Mouse (Mus musculus) heart, embryonic 10.5 days (tissue): ENCODE results near the gene Gm20661. TPM values are rescaled to one million over a fixed set of nuclear protein-coding genes. Genes with fewer than 3 reads are reported as not detected.
A peak's percentile ranks its signal among the peaks of the same experiment; 100 is the strongest.

Experiments used
- DNase-seq: peaks from one replicate; pipeline ENCODE4 v3.0.0-alpha.2; 2017; ENCODE audit warnings: low spot score
- H3K27ac ChIP-seq: fragments of 300-500 bp; sonication (generic); 2 replicates; pipeline ENCODE4 v1.5.1; 2016; ENCODE audit warnings: mild to moderate bottlenecking
- H3K27me3 ChIP-seq: fragments of 300-500 bp; sonication (generic); 2 replicates; pipeline ENCODE4 v1.6.1; 2016; ENCODE audit warnings: mild to moderate bottlenecking; ENCODE audit not compliant: poor library complexity, insufficient read depth, severe bottlenecking
- H3K36me3 ChIP-seq: fragments of 300-500 bp; sonication (generic); 2 replicates; pipeline ENCODE4 v1.6.1; 2016; ENCODE audit warnings: mild to moderate bottlenecking, moderate library complexity
- H3K4me1 ChIP-seq: fragments of 300-500 bp; sonication (generic); 2 replicates; pipeline ENCODE4 v1.6.1; 2016; ENCODE audit warnings: mild to moderate bottlenecking
- H3K4me3 ChIP-seq: fragments of 300-500 bp; sonication (generic); 2 replicates; pipeline ENCODE4 v1.5.1; 2016; ENCODE audit warnings: mild to moderate bottlenecking, moderate library complexity
- H3K9me3 ChIP-seq: fragments of 300-500 bp; sonication (generic); 2 replicates; pipeline ENCODE4 v1.6.1; 2016; ENCODE audit warnings: mild to moderate bottlenecking, moderate library complexity
- WGBS: fragments of 180-500 bp; shearing (Covaris S2); methylation state at CpG from one replicate; pipeline ENCODE4 v1.1.7; 2016; 5-methylcytosine and 5-hydroxymethylcytosine counted together
- polyA plus RNA-seq: library from polyadenylated mRNA; unstranded; fragments of >200 nt; fragmentation: Nextera tagmentation; extraction: Ambion mirVana; gene quantifications from 2 replicates; pipeline ENCODE4 v1.2.1, GENCODE M21; 2016

The Gm20661 gene
- polyA plus RNA-seq = 2.2 and 3.4 TPM in 2 replicates

DNA sequence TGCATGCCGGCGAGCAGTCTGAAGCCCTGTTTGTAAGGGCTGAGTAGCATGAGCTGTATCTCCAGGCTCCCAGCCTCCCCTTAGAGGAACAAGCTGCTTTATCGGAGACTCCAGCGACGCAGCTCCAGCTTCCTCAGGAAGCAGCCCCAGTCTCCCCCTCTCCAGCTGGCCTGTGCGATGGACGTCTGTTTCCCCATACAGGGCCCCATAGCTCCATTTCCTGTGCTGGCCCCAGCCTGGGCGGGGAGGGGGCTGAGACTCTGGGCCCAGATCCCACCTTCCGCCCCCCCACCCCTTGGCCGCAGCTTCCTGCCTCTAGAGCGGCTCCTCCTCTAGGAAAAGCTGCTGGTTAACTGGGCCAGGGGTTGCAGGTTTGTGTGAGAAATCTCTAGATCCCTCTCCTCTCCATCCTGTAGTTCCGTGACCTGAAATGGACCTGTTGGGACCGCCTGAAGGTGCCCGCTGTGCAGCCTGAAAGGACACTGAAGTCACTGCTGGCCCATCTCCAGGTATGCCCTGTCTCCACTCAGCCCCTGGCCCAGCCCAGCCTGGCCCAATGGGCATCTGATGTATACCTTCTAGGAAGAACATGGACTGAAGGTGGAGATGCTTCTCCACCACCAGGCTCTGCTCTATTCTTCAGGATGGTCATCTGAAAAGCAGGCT lies at the start of gene Gm20661:
TSS of gene Gm20661 (plus strand) at position 378 of the 666 bp plus-strand sequence.
- H3K4me1 ChIP-seq = peaks cover 66% of the 10 kb centered on the region

DNA sequence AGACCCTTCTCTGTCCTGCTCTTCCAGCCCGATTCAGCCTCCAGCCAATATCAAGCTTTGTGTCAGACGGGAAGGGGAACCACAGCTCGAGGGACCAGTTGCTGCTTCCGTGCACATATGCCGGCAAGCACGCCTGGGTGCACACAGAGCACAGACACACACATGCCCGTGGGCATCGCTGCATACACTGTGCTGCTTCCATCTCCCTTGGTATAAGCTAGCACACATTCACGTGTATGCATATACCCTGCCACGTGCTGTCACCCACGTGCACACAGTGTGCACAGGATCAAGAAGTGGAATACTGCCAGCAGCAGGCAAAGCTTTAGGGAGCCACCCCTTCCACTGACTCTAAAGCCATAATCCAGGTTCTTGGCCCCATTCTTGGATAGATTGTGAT lies 48.7 kb upstream of the Gm20661 start:
- Histone ChIP-seq H3K4me3 (no peak overlapping the region), H3K4me1 (peaks cover 14% of the 10 kb centered on the region), H3K27me3 (peaks cover 54% of the 10 kb centered on the region), H3K36me3 (no peaks in the 10 kb centered on the region), H3K27ac (no peak overlapping the region), H3K9me3 (no peaks in the 10 kb centered on the region)
- no peak for DNase-seq
- 83% methylated on average over 11 of the region's 11 CpGs for WGBS

More for the DNA sequence above, at the start of gene Gm20661:
- H3K9me3 ChIP-seq = no peaks in the 10 kb centered on the region
- no peaks in the 10 kb centered on the region for H3K27me3 ChIP-seq
- H3K27ac ChIP-seq = peak within 1 kb of the TSS; percentile 92
- H3K36me3 ChIP-seq = peaks cover 27% of the 10 kb centered on the region
- peak; percentile 96 for DNase-seq
- WGBS = 21% methylated on average over 14 of the region's 14 CpGs
- peak within 1 kb of the TSS; percentile 86 for H3K4me3 ChIP-seq

DNA sequence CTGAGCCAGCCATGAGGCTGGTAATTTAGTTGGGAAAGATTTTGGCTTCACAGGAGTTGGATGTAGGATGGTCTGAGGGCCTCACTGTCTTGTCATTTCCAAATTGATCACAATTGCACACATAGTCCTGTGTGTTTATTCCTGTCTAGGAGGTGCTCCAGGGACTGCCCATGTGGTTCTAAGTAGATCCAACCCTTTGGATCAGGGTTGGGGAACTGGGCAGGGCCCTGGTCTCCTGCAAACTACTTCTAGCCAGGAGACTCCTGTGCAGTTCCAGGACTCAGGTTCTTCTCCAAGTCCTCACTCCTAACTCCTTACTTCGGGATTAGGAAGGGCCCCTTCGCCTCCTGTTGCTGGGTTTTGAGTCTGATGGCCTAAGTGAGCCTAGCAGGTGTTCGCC lies 47.5 kb upstream of the Gm20661 start, which contains the start of gene Camkv:
TSS of gene Camkv (plus strand) at position 301 of the 400 bp plus-strand sequence.
- peak within 1 kb of the TSS; percentile 74 for H3K27ac ChIP-seq
- DNase-seq = no peak
- peak within 1 kb of the TSS; percentile 68 for H3K4me3 ChIP-seq
- peaks cover 63% of the 10 kb centered on the region for H3K27me3 ChIP-seq
- H3K9me3 ChIP-seq = no peaks in the 10 kb centered on the region
- H3K4me1 ChIP-seq = peaks cover 14% of the 10 kb centered on the region
- WGBS = 11% methylated on average over 3 of the region's 3 CpGs
- no peaks in the 10 kb centered on the region for H3K36me3 ChIP-seq

DNA sequence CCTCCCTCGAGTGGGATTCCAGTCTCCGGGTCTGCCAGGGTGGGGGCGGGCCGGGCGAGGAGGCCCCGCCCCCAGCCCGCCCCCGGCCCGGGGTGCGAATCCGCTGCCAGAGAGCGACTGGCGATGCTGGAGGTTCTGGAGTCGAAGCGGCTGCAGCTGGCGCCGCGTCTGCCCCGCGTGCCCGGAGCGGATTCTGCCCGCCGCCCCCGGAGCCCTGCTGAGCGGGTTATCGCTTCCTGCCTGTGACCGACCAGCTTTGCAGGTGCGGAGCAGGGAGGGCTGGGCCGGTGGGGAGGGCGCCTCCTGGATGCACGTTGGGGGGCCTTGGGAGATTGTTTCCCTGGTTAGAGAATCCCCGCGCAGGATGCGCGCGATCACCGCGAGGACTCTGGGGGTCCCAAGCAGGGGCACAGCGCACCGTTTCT lies 47.1 kb upstream of the Gm20661 start:
- Histone ChIP-seq H3K9me3 (no peaks in the 10 kb centered on the region), H3K27me3 (peaks cover 66% of the 10 kb centered on the region), H3K4me3 (peak overlapping the region; percentile 68), H3K27ac (peak overlapping the region; percentile 74), H3K36me3 (no peaks in the 10 kb centered on the region), H3K4me1 (peaks cover 18% of the 10 kb centered on the region)
- no peak for DNase-seq
- WGBS = under 1% methylated on average over 41 of the region's 41 CpGs

DNA sequence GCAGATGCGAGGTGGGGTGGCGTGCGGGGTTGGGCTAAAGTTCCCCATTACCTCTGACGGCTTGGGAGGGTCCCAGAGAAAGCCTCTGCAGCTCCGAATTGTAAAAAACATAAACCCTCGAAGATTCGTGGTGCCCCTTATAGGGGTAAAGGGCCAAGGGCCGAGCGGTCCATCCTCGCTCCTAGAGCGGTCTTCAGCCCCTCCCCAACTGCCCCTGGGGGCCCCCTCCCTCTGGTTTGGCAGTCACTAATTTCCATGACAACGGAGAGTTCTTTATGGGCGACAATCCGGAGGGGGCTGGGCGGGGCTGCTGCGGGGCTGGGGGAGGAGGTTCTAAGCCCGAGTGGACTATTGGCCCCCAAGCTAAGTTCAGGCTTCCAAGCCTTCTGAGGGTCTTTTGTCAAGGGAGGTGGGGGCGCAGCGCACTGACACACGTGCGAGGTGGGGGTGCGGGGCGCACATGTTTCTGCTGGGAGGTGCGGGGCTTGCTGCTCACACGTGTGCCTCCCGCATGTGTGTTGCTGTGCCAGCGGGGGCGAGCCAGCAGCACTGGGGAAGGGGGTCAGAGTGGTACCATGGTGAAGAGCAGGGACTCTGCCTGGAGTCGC lies 46.5 kb upstream of the Gm20661 start:
- H3K9me3 ChIP-seq = no peaks in the 10 kb centered on the region
- peaks cover 21% of the 10 kb centered on the region for H3K4me1 ChIP-seq
- WGBS = 3% methylated on average over 29 of the region's 29 CpGs
- no peaks in the 10 kb centered on the region for H3K36me3 ChIP-seq
- DNase-seq = no peak
- peaks cover 70% of the 10 kb centered on the region for H3K27me3 ChIP-seq
- peak overlapping the region; percentile 74 for H3K27ac ChIP-seq
- H3K4me3 ChIP-seq = peak overlapping the region; percentile 68

DNA sequence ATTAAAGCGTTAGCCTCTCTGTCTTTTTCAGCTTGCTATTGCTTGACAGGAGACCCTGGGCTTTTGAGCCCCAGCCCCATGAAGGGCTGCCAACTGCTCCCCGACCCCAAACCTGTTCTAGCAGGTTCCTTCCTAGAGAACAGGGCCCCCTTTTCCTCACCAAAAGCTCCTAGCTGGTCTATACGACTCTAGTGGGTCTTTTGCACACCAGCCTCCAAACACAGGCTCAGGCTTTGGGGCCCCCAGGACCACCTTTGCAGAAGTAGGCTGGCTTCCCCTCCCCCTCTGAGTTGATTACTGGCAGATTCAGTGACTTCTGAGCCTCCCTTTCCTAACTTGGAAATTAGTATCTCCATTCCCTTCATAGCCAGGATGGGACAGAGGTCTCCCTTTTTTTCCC lies 46.0 kb upstream of the Gm20661 start:
- Histone ChIP-seq H3K4me3 (peak overlapping the region; percentile 68), H3K9me3 (no peaks in the 10 kb centered on the region), H3K27ac (no peak overlapping the region), H3K4me1 (peaks cover 21% of the 10 kb centered on the region), H3K27me3 (peaks cover 70% of the 10 kb centered on the region), H3K36me3 (no peaks in the 10 kb centered on the region)
- DNase-seq = no peak
- WGBS = 20% methylated on average over 3 of the region's 3 CpGs

DNA sequence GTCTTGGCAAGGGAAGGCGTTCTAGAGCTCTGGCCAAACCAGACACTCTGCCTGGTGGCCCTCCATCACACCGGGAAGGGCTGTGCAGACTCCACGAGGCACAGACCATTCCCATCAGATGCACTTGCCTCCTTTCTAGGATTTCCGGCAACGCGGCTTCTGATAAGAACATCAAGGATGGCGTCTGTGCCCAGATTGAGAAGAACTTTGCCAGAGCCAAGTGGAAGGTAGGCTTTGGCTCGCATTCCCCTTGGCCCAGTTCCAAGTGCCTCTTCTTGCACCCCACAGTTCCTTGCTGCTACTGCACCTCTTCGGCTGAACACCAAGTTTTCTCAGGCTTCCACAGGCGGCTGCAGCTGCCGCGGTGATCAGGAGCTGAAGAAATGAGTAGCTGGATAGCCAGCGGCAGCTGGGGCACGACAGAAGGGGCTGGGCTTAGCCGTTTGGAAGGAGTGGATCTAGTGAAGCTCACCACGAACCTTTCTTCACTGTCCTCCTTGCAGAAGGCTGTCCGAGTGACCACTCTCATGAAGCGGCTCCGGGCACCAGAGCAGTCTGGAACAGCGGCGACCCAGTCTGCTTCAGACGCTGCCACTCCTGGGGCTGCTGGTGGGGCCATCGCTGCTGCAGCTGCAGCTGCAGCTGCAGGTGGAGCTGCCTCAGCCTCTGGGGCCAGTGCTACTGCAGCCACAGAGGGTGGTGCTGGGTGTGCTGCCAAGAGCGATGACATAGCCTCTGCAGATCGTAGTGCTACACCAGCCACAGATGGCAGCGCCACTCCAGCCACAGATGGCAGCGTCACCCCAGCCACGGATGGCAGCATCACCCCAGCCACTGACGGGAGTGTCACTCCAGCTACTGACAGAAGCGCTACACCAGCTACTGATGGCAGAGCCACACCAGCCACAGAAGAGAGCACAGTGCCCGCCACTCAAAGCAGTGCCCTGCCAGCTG lies 35.3 kb upstream of the Gm20661 start:
- no peak for DNase-seq
- H3K4me1 ChIP-seq = peaks cover 20% of the 10 kb centered on the region
- no peak overlapping the region for H3K4me3 ChIP-seq
- H3K27ac ChIP-seq = no peak overlapping the region; the same call in 1 of the 2 replicates
- no peaks in the 10 kb centered on the region for H3K36me3 ChIP-seq
- peaks cover 13% of the 10 kb centered on the region; the same call in 1 of the 2 replicates for H3K27me3 ChIP-seq
- 85% methylated on average over 31 of the region's 31 CpGs for WGBS
- H3K9me3 ChIP-seq = no peaks in the 10 kb centered on the region

DNA sequence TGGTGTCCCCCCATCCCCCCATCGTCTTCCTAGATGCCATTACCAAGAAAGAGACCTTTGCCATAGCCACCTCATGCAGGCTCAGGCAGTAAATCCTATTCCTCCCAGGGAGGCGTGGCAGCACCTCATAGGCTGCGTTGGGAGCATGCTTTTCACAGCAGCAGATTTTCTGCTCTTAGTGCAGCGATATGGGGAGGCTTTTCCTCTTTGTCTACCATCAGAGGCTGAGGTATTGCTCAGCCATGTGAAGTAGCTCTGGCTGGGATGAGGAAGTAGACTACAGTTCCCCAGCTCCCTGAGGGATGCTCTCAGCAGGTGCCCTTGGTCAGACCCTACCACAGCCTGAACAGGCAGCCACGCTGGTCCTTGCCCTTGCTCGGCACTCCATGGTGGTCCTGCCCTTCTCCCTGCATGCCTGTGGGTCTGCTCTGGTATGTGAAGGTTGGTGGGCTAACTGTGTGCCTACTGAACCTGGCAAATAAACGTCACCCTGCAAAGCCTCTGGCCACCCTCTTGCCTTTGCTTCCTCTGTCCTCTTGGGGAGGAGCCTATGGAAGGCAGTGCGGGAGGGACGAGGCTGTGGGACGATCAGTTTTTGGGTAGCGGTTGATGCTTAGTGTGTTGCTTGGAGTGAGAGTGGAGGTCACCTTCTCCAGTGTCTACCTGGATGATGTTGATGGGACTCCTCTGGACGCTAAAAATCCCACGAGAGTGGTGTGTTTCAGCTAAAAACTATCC lies 33.5 kb upstream of the Gm20661 start:
- WGBS = 78% methylated on average over 13 of the region's 13 CpGs
- Histone ChIP-seq H3K4me1 (peaks cover 20% of the 10 kb centered on the region), H3K4me3 (0 out of 2 replicates have a peak overlapping the region, but pooled peaks have one; percentile 72), H3K27ac (no peak overlapping the region), H3K36me3 (no peaks in the 10 kb centered on the region), H3K9me3 (no peaks in the 10 kb centered on the region), H3K27me3 (peaks cover 13% of the 10 kb centered on the region; the same call in 1 of the 2 replicates)
- no peak for DNase-seq

DNA sequence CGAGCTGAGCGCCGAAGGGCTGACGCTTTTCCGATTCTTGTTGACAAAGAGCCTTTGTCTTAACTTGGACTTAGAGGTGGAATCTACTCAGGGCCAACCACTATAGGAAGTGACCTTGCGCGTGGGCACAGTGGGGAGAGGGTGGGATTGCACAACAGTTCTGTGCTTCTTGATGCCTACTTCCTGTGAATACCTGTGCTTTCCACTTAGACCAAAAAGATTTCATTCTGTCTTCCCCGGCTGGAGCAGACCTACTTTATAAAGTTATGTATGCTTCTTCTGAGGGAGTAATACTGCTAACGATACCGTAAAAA lies 33.0 kb upstream of the Gm20661 start, which contains the start of gene Traip:
TSS of gene Traip (plus strand) at position 215 of the 314 bp plus-strand sequence.
- DNase-seq = no peak
- no peaks in the 10 kb centered on the region for H3K9me3 ChIP-seq
- peaks cover 13% of the 10 kb centered on the region; the same call in 1 of the 2 replicates for H3K27me3 ChIP-seq
- no peaks in the 10 kb centered on the region for H3K36me3 ChIP-seq
- H3K27ac ChIP-seq = peak within 1 kb of the TSS; percentile 87
- H3K4me3 ChIP-seq = peak within 1 kb of the TSS; percentile 72
- WGBS = 89% methylated on average over 10 of the region's 10 CpGs
- peaks cover 20% of the 10 kb centered on the region for H3K4me1 ChIP-seq

DNA sequence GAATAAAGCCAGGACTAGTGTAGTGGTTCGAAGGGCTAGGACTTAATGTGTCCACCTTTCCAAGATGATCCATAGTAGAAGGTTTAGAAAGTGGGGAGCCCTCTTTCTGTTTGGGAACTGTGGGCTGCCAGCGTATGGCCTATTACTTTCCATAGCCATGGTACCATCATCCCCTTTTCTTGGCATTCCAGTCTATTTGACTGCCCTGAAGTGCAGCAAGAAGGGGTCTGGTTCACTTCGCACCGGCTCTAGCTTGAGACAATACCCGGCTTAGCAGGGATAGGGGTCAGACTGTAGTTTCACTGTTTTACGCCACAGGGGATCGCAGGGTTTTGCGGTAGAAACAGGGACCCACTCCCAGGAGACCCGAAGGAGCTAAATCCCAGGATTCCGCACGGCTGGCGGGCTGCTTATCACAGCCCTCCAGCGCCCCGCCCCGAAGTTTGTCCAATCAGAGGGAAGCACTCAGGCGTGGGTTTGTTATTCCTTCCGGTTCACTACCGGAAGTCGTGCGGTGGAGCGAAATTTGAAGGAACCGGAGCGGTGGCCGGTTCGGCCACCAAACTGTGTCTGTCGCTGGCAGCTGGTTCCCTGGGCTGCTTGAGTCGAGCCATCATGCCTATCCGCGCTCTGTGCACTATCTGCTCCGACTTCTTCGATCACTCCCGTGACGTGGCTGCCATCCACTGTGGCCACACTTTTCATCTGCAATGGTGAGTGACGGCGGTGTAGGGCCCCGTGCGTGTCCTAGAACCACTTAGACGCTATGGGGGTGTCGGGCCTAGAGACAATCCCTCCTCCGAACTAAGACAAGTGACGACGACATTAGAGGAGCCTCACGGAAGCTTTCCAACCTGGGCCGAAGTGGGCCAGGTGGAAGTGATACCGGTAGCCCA lies 32.1 kb upstream of the Gm20661 start:
- peak; percentile 98 for DNase-seq
- Histone ChIP-seq H3K27me3 (peaks cover 13% of the 10 kb centered on the region; the same call in 1 of the 2 replicates), H3K27ac (peak overlapping the region; percentile 87), H3K9me3 (no peaks in the 10 kb centered on the region), H3K36me3 (no peaks in the 10 kb centered on the region), H3K4me1 (peaks cover 26% of the 10 kb centered on the region), H3K4me3 (peak overlapping the region; percentile 72)
- 18% methylated on average over 45 of the region's 45 CpGs for WGBS

DNA sequence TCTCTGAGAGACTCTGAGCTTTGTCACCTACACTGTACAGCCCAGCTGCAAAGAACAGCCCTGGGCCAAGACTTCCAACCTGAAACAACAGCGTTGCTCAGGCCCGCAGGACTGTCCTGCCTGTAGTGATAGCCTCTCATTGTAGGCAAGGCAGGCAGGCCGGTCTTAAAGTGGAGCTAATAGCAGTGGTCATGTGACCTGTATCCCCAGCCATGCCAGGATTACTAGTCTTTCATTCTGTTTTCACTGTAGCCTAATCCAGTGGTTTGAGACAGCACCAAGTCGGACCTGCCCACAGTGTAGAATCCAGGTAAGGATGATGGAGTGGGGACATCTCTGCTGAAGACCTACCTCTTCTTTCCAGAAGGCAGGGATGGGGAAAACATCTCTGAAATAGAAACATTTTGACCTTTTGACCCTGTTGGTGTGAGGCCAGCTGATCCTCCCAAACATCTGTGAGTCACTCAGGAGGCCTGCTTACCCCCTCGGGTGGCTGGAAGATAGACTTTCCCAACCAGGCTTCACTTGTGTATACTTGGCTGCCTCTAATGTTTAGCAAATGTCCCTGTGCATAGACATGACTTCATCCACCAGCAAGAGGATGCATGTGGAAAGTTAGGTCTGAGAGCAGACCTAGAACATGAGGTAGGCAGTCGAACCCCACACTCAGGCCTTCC lies 27.1 kb upstream of the Gm20661 start:
- Histone ChIP-seq H3K4me3 (no peak overlapping the region), H3K36me3 (peaks cover 43% of the 10 kb centered on the region), H3K27ac (no peak overlapping the region), H3K27me3 (no peaks in the 10 kb centered on the region), H3K9me3 (no peaks in the 10 kb centered on the region), H3K4me1 (peaks cover 16% of the 10 kb centered on the region)
- no peak for DNase-seq
- 72% methylated on average over 6 of the region's 6 CpGs for WGBS
